In genomic region chr8:9769061-9769460, GRCm38 (mm10) we compare ENCODE assay signal across 8 mouse cellular contexts. TPM values are rescaled to one million over a fixed set of nuclear protein-coding genes. Genes with fewer than 3 reads are reported as not detected.
DNase-seq lines count a peak whose midpoint lies in the region.

No protein-coding gene starts in this region.

- WGBS in midbrain, embryonic 10.5 days: 40% methylated on average over 6 of the region's 6 CpGs

- H3K27me3 ChIP-seq in midbrain, embryonic 10.5 days (ENCODE audit: low read depth, poor library complexity, severe bottlenecking): peaks cover 48% of the 10 kb centered on the region

- peaks cover 31% of the 10 kb centered on the region for H3K4me1 ChIP-seq in midbrain, embryonic 10.5 days

- no peak overlapping the region for H3K27ac ChIP-seq in midbrain, embryonic 10.5 days (replicated peaks)

- H3K4me3 ChIP-seq in midbrain, embryonic 10.5 days: peak overlapping the region; percentile 77; the same call in 1 of the 2 replicates

- H3K36me3 ChIP-seq in midbrain, embryonic 10.5 days: no peaks in the 10 kb centered on the region

- H3K9me3 ChIP-seq in midbrain, embryonic 10.5 days (replicated peaks): no peaks in the 10 kb centered on the region

- peak; percentile 13 to 30 for DNase-seq in cerebellum, adult 18-20 months
- no peak for DNase-seq in cerebellum, adult 11 months
- DNase-seq in MEL-GATA-1-ER (ENCODE audit: extremely low read depth, low read depth): peak; percentile 6
- DNase-seq in cerebellum, postnatal 4 days (ENCODE audit: low spot score in 2 of 2): peak; percentile 23 to 32
- peak; percentile 2 for DNase-seq in heart, adult 8-10 months (ENCODE audit: low spot score)
- peak; percentile 56 to 74 for DNase-seq in kidney, postnatal 25 days
- DNase-seq in midbrain, embryonic 10.5 days (ENCODE audit: low spot score): peak; percentile 77
- DNase-seq in testis, postnatal 10 days (ENCODE audit: low spot score): peak; percentile 91

RNA-seq across cellular contexts. Expression of gene Fam155a, which starts 1.9 kb away (rescaled TPM):
- total RNA-seq in heart, adult 8-10 months (2022): not detected
- polyA plus RNA-seq in midbrain, embryonic 10.5 days (2016; fragmentation: Nextera tagmentation; extraction: Ambion mirVana): 1.8 and 2.8 TPM in 2 replicates
